Mouse (Mus musculus) stomach, embryonic 16.5 days (tissue): Measurements from ENCODE around the gene Csf3. TPM values are rescaled to one million over a fixed set of nuclear protein-coding genes. Genes with fewer than 3 reads are reported as not detected.

Source experiments
- ATAC-seq: fragments of 200-750 bp; cut with Nextera tagmentation; 2 replicates; pipeline ENCODE4 v1.8.0; 2017; ENCODE audit warnings: moderate number of reproducible peaks, moderate TSS enrichment; ENCODE audit not compliant: insufficient read depth, low FRiP score
- H3K27ac ChIP-seq: fragments of 300-500 bp; sonication (generic); 2 replicates; pipeline ENCODE4 v1.5.1; 2014; ENCODE audit warnings: low read length
- H3K27me3 ChIP-seq: fragments of 300-500 bp; sonication (generic); 2 replicates; pipeline ENCODE4 v1.6.1; 2014; ENCODE audit warnings: low read length, control low read depth, mixed read lengths; ENCODE audit not compliant: control insufficient read depth, insufficient read depth
- H3K36me3 ChIP-seq: fragments of 300-500 bp; sonication (generic); 2 replicates; pipeline ENCODE4 v1.6.1; 2014; ENCODE audit warnings: low read length; ENCODE audit not compliant: control insufficient read depth, insufficient read depth
- H3K4me1 ChIP-seq: fragments of 300-500 bp; sonication (generic); 2 replicates; pipeline ENCODE4 v1.6.1; 2014; ENCODE audit warnings: low read length, control low read depth, mixed read lengths; ENCODE audit not compliant: control insufficient read depth, insufficient read depth
- H3K4me2 ChIP-seq: fragments of 300-500 bp; sonication (generic); 2 replicates; pipeline ENCODE4 v1.6.1; 2014; ENCODE audit warnings: low read depth, low read length, mixed read lengths
- H3K4me3 ChIP-seq: fragments of 300-500 bp; sonication (generic); replicated peaks from 2 replicates; pipeline ENCODE4 v1.5.1; 2014; ENCODE audit warnings: mild to moderate bottlenecking, low read length
- H3K9ac ChIP-seq: fragments of 300-500 bp; sonication (generic); 2 replicates; pipeline ENCODE4 v1.6.1; 2014; ENCODE audit warnings: low read length
- H3K9me3 ChIP-seq: fragments of 300-500 bp; sonication (generic); replicated peaks from 2 replicates; pipeline ENCODE4 v1.6.1; 2016; ENCODE audit warnings: low read length, control low read depth; ENCODE audit not compliant: control insufficient read depth
- WGBS: fragments of 180-500 bp; shearing (Covaris S2); extraction: QIAGEN DNeasy Blood & Tissue Kit; methylation state at CpG from one replicate; pipeline ENCODE4 v1.1.7; 2014; 5-methylcytosine and 5-hydroxymethylcytosine counted together
- polyA plus RNA-seq: library from polyadenylated mRNA; unstranded; fragments of >200 nt; fragmentation: Nextera tagmentation; extraction: Ambion mirVana; gene quantifications from 2 replicates; pipeline ENCODE4 v1.2.1, GENCODE M21; 2015

Gene Csf3
- polyA plus RNA-seq, 1 experiment from 2014 or later, result not detected

- WGBS, result 65% methylated on average over 13 of the region's 13 CpGs
These were observed 7.9 kb upstream of the Csf3 start for GRCm38 (mm10) chr11:98693201-98693600.

GRCm38 (mm10) chr11:98693746-98694145 is 7.3 kb upstream of the Csf3 start:
- no peak overlapping the region for H3K9ac ChIP-seq
- H3K36me3 ChIP-seq, result peaks cover 49% of the 10 kb centered on the region
- no peaks in the 10 kb centered on the region for H3K4me1 ChIP-seq
- 89% methylated on average over 9 of the region's 9 CpGs for WGBS
- no peaks in the 10 kb centered on the region for H3K9me3 ChIP-seq
- no peak overlapping the region for H3K4me2 ChIP-seq
- no peak overlapping the region for H3K27ac ChIP-seq
- no peaks in the 10 kb centered on the region for H3K27me3 ChIP-seq
- no peak for ATAC-seq
- no peak overlapping the region for H3K4me3 ChIP-seq

More at GRCm38 (mm10) chr11:98693201-98693600, 7.9 kb upstream of the Csf3 start:
- H3K4me3 ChIP-seq, result no peak overlapping the region
- H3K9ac ChIP-seq, result no peak overlapping the region
- H3K36me3 ChIP-seq, result peaks cover 49% of the 10 kb centered on the region
- no peaks in the 10 kb centered on the region for H3K9me3 ChIP-seq
- H3K4me2 ChIP-seq, result no peak overlapping the region
- no peak overlapping the region for H3K27ac ChIP-seq
- ATAC-seq, result no peak
- H3K27me3 ChIP-seq, result no peaks in the 10 kb centered on the region
- H3K4me1 ChIP-seq, result no peaks in the 10 kb centered on the region

- Histone ChIP-seq H3K27me3 (no peaks in the 10 kb centered on the region), H3K27ac (no peak overlapping the region), H3K9ac (no peak overlapping the region), H3K9me3 (no peaks in the 10 kb centered on the region), H3K36me3 (peaks cover 49% of the 10 kb centered on the region), H3K4me3 (no peak overlapping the region), H3K4me2 (no peak overlapping the region), H3K4me1 (no peaks in the 10 kb centered on the region)
- ATAC-seq, result no peak
- 78% methylated on average over 9 of the region's 9 CpGs for WGBS
These were observed 6.8 kb upstream of the Csf3 start for GRCm38 (mm10) chr11:98694301-98694700.

GRCm38 (mm10) chr11:98695408-98695807 is 5.7 kb upstream of the Csf3 start:
- Histone ChIP-seq H3K4me2 (no peak overlapping the region), H3K4me3 (no peak overlapping the region), H3K27me3 (no peaks in the 10 kb centered on the region), H3K27ac (no peak overlapping the region), H3K9me3 (no peaks in the 10 kb centered on the region), H3K9ac (no peak overlapping the region), H3K4me1 (no peaks in the 10 kb centered on the region), H3K36me3 (peaks cover 40% of the 10 kb centered on the region)
- WGBS, result 68% methylated on average over 14 of the region's 14 CpGs
- ATAC-seq, result no peak

GRCm38 (mm10) chr11:98696454-98697216 is 4.4 kb upstream of the Csf3 start:
- no peak overlapping the region for H3K4me2 ChIP-seq
- H3K27me3 ChIP-seq, result no peaks in the 10 kb centered on the region
- H3K27ac ChIP-seq, result no peak overlapping the region
- WGBS, result 78% methylated on average over 14 of the region's 14 CpGs
- no peak overlapping the region for H3K9ac ChIP-seq
- no peaks in the 10 kb centered on the region for H3K4me1 ChIP-seq
- no peaks in the 10 kb centered on the region for H3K9me3 ChIP-seq
- no peak overlapping the region for H3K4me3 ChIP-seq
- ATAC-seq, result no peak
- H3K36me3 ChIP-seq, result peaks cover 27% of the 10 kb centered on the region

GRCm38 (mm10) chr11:98697225-98697624 is 3.8 kb upstream of the Csf3 start:
- 89% methylated on average over 12 of the region's 12 CpGs for WGBS
- ATAC-seq, result no peak
- no peak overlapping the region for H3K4me2 ChIP-seq
- no peak overlapping the region for H3K27ac ChIP-seq
- H3K36me3 ChIP-seq, result peaks cover 22% of the 10 kb centered on the region
- H3K4me1 ChIP-seq, result no peaks in the 10 kb centered on the region
- H3K4me3 ChIP-seq, result no peak overlapping the region
- no peak overlapping the region for H3K9ac ChIP-seq
- no peaks in the 10 kb centered on the region for H3K9me3 ChIP-seq
- H3K27me3 ChIP-seq, result no peaks in the 10 kb centered on the region

GRCm38 (mm10) chr11:98698849-98699640 is 2.0 kb upstream of the Csf3 start:
- H3K4me2 ChIP-seq, result no peak overlapping the region
- H3K36me3 ChIP-seq, result peaks cover 9% of the 10 kb centered on the region
- WGBS, result 82% methylated on average over 16 of the region's 16 CpGs
- H3K27ac ChIP-seq, result no peak overlapping the region
- no peaks in the 10 kb centered on the region for H3K4me1 ChIP-seq
- no peak for ATAC-seq
- no peak overlapping the region for H3K4me3 ChIP-seq
- no peaks in the 10 kb centered on the region for H3K27me3 ChIP-seq
- H3K9ac ChIP-seq, result no peak overlapping the region
- no peaks in the 10 kb centered on the region for H3K9me3 ChIP-seq

- H3K4me2 ChIP-seq, result no peak overlapping the region
- H3K4me1 ChIP-seq, result no peaks in the 10 kb centered on the region
- no peaks in the 10 kb centered on the region for H3K9me3 ChIP-seq
- H3K27ac ChIP-seq, result no peak overlapping the region
- no peak overlapping the region for H3K4me3 ChIP-seq
- H3K9ac ChIP-seq, result no peak overlapping the region
- 28% methylated on average over 4 of the region's 4 CpGs for WGBS
- 0 out of 2 replicates have a peak, but pooled peaks cover 5% of the 10 kb centered on the region for H3K36me3 ChIP-seq
- H3K27me3 ChIP-seq, result no peaks in the 10 kb centered on the region
- ATAC-seq, result peak; percentile 56; the same call in 1 of the 2 replicates
These were observed 1.2 kb upstream of the Csf3 start for GRCm38 (mm10) chr11:98699911-98700310.

- H3K4me2 ChIP-seq, result no peak overlapping the region
- no peak overlapping the region for H3K9ac ChIP-seq
- H3K27me3 ChIP-seq, result no peaks in the 10 kb centered on the region
- H3K9me3 ChIP-seq, result no peaks in the 10 kb centered on the region
- H3K4me3 ChIP-seq, result no peak overlapping the region
- 61% methylated on average over 5 of the region's 5 CpGs for WGBS
- peaks cover 3% of the 10 kb centered on the region for H3K4me1 ChIP-seq
- ATAC-seq, result no peak
- peaks cover 17% of the 10 kb centered on the region; the same call in 1 of the 2 replicates for H3K36me3 ChIP-seq
- no peak overlapping the region for H3K27ac ChIP-seq
These were observed 1.3 kb downstream of the Csf3 start for GRCm38 (mm10) chr11:98702323-98702722.
